Mouse (Mus musculus): Measurements from ENCODE around the gene Olfr1493-ps1. TPM values are rescaled to one million over a fixed set of nuclear protein-coding genes. Genes with fewer than 3 reads are reported as not detected.

Gene Olfr1493-ps1
- total RNA-seq (2021) = not detected
- long read RNA-seq, experiment 1 = 0 reads
- long read RNA-seq, experiment 2 = 0 reads

DNA sequence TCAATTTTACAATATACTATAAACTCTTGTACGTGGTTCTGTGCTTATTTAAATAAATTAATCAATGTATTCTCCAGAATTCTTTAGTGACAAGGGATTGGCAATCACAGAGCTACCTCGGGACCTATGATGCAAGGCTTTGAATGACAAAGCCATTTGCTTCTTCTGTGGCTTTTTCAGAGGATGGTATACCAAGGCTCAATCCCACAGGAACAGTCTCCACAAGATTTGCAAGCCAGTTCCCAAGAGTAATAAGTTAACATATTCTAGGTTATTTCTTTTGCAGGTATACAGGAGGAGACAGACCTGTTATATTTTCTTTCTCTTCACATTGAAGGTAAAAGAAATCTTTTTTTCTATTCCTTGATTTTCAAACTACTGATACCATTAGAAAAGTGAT lies at the start of gene Olfr1493-ps1:
TSS of gene Olfr1493-ps1 (plus strand) at position 301 of the 400 bp plus-strand sequence.
- DNase-seq (ENCODE audit: extremely low spot score in 1 of 2, low spot score in 2 of 2) = no peak
- Histone ChIP-seq H3K4me3 (no peak within 1 kb of the TSS), H3K27ac (no peak within 1 kb of the TSS)
- TF ChIP-seq CTCF (IDR thresholded peaks at IDR 0.05) = no peak
- intact Hi-C loops (cut with DNase I) = no loop called here

GRCm38 (mm10) chr19:13696968-13697367 lies 26.1 kb upstream of the Olfr1493-ps1 start, which contains the start of gene Olfr1491:
Gene Olfr1491, plus strand, starts transcription at chr19:13697268.
- Histone ChIP-seq H3K4me3 (no peak within 1 kb of the TSS), H3K27ac (no peak within 1 kb of the TSS)
- DNase-seq (ENCODE audit: extremely low spot score in 1 of 2, low spot score in 2 of 2) = no peak
- TF ChIP-seq CTCF (IDR thresholded peaks at IDR 0.05) = no peak
- intact Hi-C loops (cut with DNase I) = no loop called here

- DNase-seq (ENCODE audit: extremely low spot score in 1 of 2, low spot score in 2 of 2) = no peak
- TF ChIP-seq CTCF (IDR thresholded peaks at IDR 0.05) = no peak
- intact Hi-C loops (cut with DNase I) = no loop called here
- Histone ChIP-seq H3K27ac (no peak within 1 kb of the TSS), H3K4me3 (no peak within 1 kb of the TSS)
Measured at GRCm38 (mm10) chr19:13739428-13739827, 16.4 kb downstream of the Olfr1493-ps1 start, which contains the start of gene Olfr1494. Gene Olfr1494, plus strand, starts transcription at chr19:13739728.

GRCm38 (mm10) chr19:13749366-13749765 lies 26.3 kb downstream of the Olfr1493-ps1 start:
- intact Hi-C loops (cut with DNase I) = no loop called here
- Histone ChIP-seq H3K27ac (no peak overlapping the region), H3K4me3 (no peak overlapping the region)
- TF ChIP-seq CTCF (IDR thresholded peaks at IDR 0.05) = no peak
- DNase-seq (ENCODE audit: extremely low spot score in 1 of 2, low spot score in 2 of 2) = no peak

DNA sequence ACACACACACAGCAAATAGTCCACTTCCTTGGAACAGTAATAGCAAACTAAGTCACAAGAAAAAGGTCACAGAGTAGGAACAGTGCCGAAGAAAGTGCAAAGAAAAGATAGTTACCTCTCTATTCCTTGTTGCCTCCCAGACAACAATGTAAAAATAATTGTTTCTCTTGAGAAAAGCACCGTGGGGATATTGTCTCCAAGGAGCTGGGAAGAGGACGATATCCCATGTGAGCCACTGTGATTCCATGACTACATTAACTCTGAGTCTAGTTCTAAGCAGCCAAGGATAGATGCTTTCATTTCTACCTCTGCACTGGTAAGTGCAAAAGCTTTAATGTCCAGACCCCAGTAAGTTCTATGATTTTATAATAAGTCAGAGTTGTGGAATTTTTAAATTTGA lies 41.2 kb downstream of the Olfr1493-ps1 start, which contains the start of gene Olfr1495:
TSS of gene Olfr1495 (plus strand) at position 301 of the 400 bp plus-strand sequence.
- DNase-seq (ENCODE audit: extremely low spot score in 1 of 2, low spot score in 2 of 2) = no peak
- intact Hi-C loops (cut with DNase I) = no loop called here
- Histone ChIP-seq H3K4me3 (no peak within 1 kb of the TSS), H3K27ac (no peak within 1 kb of the TSS)
- no peak for TF ChIP-seq CTCF (IDR thresholded peaks at IDR 0.05)

- TF ChIP-seq CTCF (IDR thresholded peaks at IDR 0.05) = no peak
- no peak overlapping the region for H3K27ac ChIP-seq
- no peak overlapping the region for H3K4me3 ChIP-seq
- intact Hi-C loops (cut with DNase I) = no loop called here
- DNase-seq (ENCODE audit: extremely low spot score in 1 of 2, low spot score in 2 of 2) = no peak
Measured at GRCm38 (mm10) chr19:13768565-13769276, 45.6 kb downstream of the Olfr1493-ps1 start.

- DNase-seq (ENCODE audit: extremely low spot score in 1 of 2, low spot score in 2 of 2) = no peak
- H3K27ac ChIP-seq = no peak within 1 kb of the TSS
- no peak within 1 kb of the TSS for H3K4me3 ChIP-seq
- TF ChIP-seq CTCF (IDR thresholded peaks at IDR 0.05) = no peak
- intact Hi-C loops (cut with DNase I) = no loop called here
Measured at GRCm38 (mm10) chr19:13777578-13777977, 54.5 kb downstream of the Olfr1493-ps1 start, which contains the start of gene Olfr1496. Gene Olfr1496, plus strand, starts transcription at chr19:13777878.

Other genes with a start within 250 kb of the Olfr1493-ps1 start
- not detected for gene Olfr1475, start 243.1 kb upstream of the Olfr1493-ps1 start, total RNA-seq (2021)
- gene Olfr1477, start 222.7 kb upstream of the Olfr1493-ps1 start, total RNA-seq (2021) = not detected
- gene Olfr1480, start 195.4 kb upstream of the Olfr1493-ps1 start, total RNA-seq (2021) = not detected
- gene Olfr1484, start 139.8 kb upstream of the Olfr1493-ps1 start, total RNA-seq (2021) = not detected
- gene Olfr1487, start 105.9 kb upstream of the Olfr1493-ps1 start, total RNA-seq (2021) = not detected
- not detected for gene Olfr1489, start 91.7 kb upstream of the Olfr1493-ps1 start, total RNA-seq (2021)
- not detected for gene Olfr1490, start 72.2 kb upstream of the Olfr1493-ps1 start, total RNA-seq (2021)
- gene Olfr1491, start 26.0 kb upstream of the Olfr1493-ps1 start, total RNA-seq (2021) = not detected
- not detected for gene Olfr1494, start 16.4 kb downstream of the Olfr1493-ps1 start, total RNA-seq (2021)
- not detected for gene Olfr1495, start 41.3 kb downstream of the Olfr1493-ps1 start, total RNA-seq (2021)
- not detected for gene Olfr1496, start 54.6 kb downstream of the Olfr1493-ps1 start, total RNA-seq (2021)
- gene Olfr1497, start 74.9 kb downstream of the Olfr1493-ps1 start, total RNA-seq (2021) = not detected
- not detected for gene Olfr1499, start 96.2 kb downstream of the Olfr1493-ps1 start, total RNA-seq (2021)
- gene Olfr1500, start 107.2 kb downstream of the Olfr1493-ps1 start, total RNA-seq (2021) = not detected
- gene Olfr1501, start 127.4 kb downstream of the Olfr1493-ps1 start, total RNA-seq (2021) = not detected
- gene Olfr1502, start 138.5 kb downstream of the Olfr1493-ps1 start, total RNA-seq (2021) = not detected
- gene Olfr1504, start 174.7 kb downstream of the Olfr1493-ps1 start, total RNA-seq (2021) = not detected
- gene Olfr1505, start 190.3 kb downstream of the Olfr1493-ps1 start, total RNA-seq (2021) = not detected